In the genomic region with DNA sequence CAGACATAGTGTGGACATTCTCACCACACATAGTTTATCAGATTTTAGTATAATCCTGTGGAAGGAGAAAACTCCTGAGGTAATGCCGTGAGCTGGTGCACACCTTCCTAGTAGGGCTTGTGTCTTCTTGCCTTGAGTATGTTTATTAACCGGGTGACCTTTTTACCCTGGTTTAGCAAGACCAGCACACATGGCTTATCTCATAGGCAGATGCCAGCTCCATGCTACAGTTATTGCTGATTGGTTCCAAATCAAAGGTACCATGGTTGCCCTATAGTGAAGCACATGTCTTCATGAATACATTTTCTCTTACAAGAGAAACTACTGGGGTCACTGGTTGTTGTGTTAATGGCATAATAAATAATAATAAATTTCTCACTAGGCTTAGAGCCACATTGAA, we compare ENCODE assay signal across 34 mouse cellular contexts. TPM values are rescaled to one million over a fixed set of nuclear protein-coding genes. Genes with fewer than 3 reads are reported as not detected.
"Had no signal": no experiment of that assay in that cellular context is flagged by ENCODE, and none has a peak within 500 bp of the region (broad histone marks: within the 10 kb centered on the region; RNA-seq: fewer than 3 reads in every experiment).

No protein-coding gene starts in this region.

- ATAC-seq: liver, embryonic 12.5 days; lung, postnatal 0 days; midbrain, embryonic 13.5 days; midbrain, embryonic 15.5 days; midbrain, embryonic 16.5 days had no signal

- H3K9ac ChIP-seq: limb, embryonic 12.5 days; limb, embryonic 13.5 days; limb, embryonic 15.5 days; liver, embryonic 12.5 days; liver, embryonic 13.5 days; liver, embryonic 14.5 days; liver, embryonic 15.5 days; liver, postnatal 0 days; lung, embryonic 14.5 days; lung, embryonic 15.5 days; midbrain, embryonic 12.5 days; midbrain, embryonic 13.5 days; midbrain, embryonic 15.5 days; neural tube, embryonic 12.5 days had no signal

- H3K4me2 ChIP-seq: limb, embryonic 12.5 days; limb, embryonic 13.5 days; limb, embryonic 15.5 days; liver, embryonic 11.5 days; liver, embryonic 12.5 days; liver, embryonic 13.5 days; liver, embryonic 15.5 days; lung, embryonic 14.5 days; lung, embryonic 15.5 days; midbrain, embryonic 11.5 days; midbrain, embryonic 12.5 days; midbrain, embryonic 13.5 days; midbrain, embryonic 15.5 days; neural tube, embryonic 12.5 days had no signal

- H3K27ac ChIP-seq: limb, embryonic 10.5 days; limb, embryonic 12.5 days; limb, embryonic 13.5 days; limb, embryonic 15.5 days; liver, embryonic 12.5 days; liver, embryonic 13.5 days; liver, embryonic 14.5 days; liver, embryonic 15.5 days; lung, embryonic 15.5 days; macrophage; midbrain, embryonic 10.5 days; midbrain, embryonic 12.5 days; midbrain, embryonic 13.5 days; midbrain, embryonic 15.5 days; neural tube, embryonic 12.5 days had no signal

- DNase-seq: left cerebral cortex, postnatal 4 days; liver, embryonic 13.5 days; liver, postnatal 0 days; lung, adult 18-20 months; lung, adult 2 months; lung, embryonic 14.5 days; lung, postnatal 10 days; lung, postnatal 14 days; lung, postnatal 36 days; lung, postnatal 4 days; midbrain, embryonic 14.5 days had no signal

- H3K36me3 ChIP-seq: limb, embryonic 10.5 days; limb, embryonic 12.5 days; limb, embryonic 13.5 days; limb, embryonic 15.5 days; liver, embryonic 12.5 days; liver, embryonic 13.5 days; liver, embryonic 15.5 days; lung, embryonic 15.5 days; midbrain, embryonic 10.5 days; midbrain, embryonic 12.5 days; midbrain, embryonic 13.5 days; midbrain, embryonic 15.5 days; neural tube, embryonic 12.5 days had no signal

- H3K27me3 ChIP-seq: limb, embryonic 12.5 days; limb, embryonic 13.5 days; limb, embryonic 15.5 days; liver, embryonic 12.5 days; liver, embryonic 15.5 days; lung, embryonic 15.5 days; midbrain, embryonic 12.5 days; midbrain, embryonic 13.5 days; midbrain, embryonic 15.5 days; neural tube, embryonic 12.5 days had no signal

- H3K4me3 ChIP-seq: limb, embryonic 10.5 days; limb, embryonic 12.5 days; limb, embryonic 13.5 days; limb, embryonic 15.5 days; liver, embryonic 12.5 days; liver, embryonic 13.5 days; liver, embryonic 15.5 days; lung, embryonic 15.5 days; megakaryocyte, embryonic 14.5 days; midbrain, embryonic 10.5 days; midbrain, embryonic 12.5 days; midbrain, embryonic 13.5 days; midbrain, embryonic 15.5 days; myocyte; neural tube, embryonic 12.5 days had no signal

- H3K4me1 ChIP-seq: limb, embryonic 12.5 days; limb, embryonic 13.5 days; limb, embryonic 15.5 days; lung, embryonic 15.5 days; megakaryocyte, embryonic 14.5 days; midbrain, embryonic 10.5 days; midbrain, embryonic 12.5 days; midbrain, embryonic 13.5 days; midbrain, embryonic 15.5 days; neural tube, embryonic 12.5 days had no signal

- H3K9me3 ChIP-seq: limb, embryonic 10.5 days; limb, embryonic 12.5 days; limb, embryonic 13.5 days; limb, embryonic 15.5 days; liver, embryonic 12.5 days; liver, embryonic 13.5 days; liver, embryonic 15.5 days; lung, embryonic 15.5 days; midbrain, embryonic 10.5 days; midbrain, embryonic 12.5 days; midbrain, embryonic 13.5 days; midbrain, embryonic 15.5 days; neural tube, embryonic 12.5 days had no signal

RNA-seq across cellular contexts. Expression of a gene that starts 38.1 kb away (rescaled TPM):
- total RNA-seq: monocyte, adult 5-6 weeks had no signal
- polyA plus RNA-seq: limb, embryonic 11.5 days; lung, embryonic 14.5 days; midbrain, embryonic 10.5 days; midbrain, embryonic 11.5 days; midbrain, embryonic 12.5 days; midbrain, embryonic 13.5 days; neural tube, embryonic 11.5 days; neural tube, embryonic 12.5 days had no signal
